Mouse (Mus musculus) G1E (cell line): ENCODE data around the gene Trove2.

Experiments used
- CTCF ChIP-seq: IDR thresholded peaks from 2 replicates; pipeline ENCODE4 v1.5.1; 2012; ENCODE audit warnings: low read depth, low read length, inconsistent platforms, mixed read lengths
- GATA2 ChIP-seq: IDR thresholded peaks from 2 replicates; pipeline ENCODE4 v1.6.1; 2012; ENCODE audit warnings: low read depth, low read length, inconsistent platforms, borderline replicate concordance

DNA sequence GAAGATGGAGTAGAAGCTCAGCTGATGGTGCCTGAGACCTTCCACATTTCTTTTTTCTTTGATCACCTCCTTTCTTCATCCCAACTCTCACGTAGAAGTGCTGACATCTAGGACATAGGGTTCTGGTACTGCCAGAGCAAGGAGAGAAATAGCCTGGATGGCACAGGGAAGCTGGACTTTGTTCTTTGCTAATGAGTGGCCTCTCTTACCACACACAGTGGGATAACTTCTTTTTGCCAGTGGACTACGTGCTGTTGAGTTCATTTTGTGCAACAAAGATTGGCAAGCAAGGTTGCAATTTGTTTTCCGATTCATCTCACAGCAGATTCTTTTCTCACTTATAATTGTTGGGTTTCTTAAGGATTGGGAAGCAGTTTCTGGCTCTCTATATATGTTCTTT lies 45.8 kb upstream of the Trove2 start:
- no peak for TF ChIP-seq CTCF
- TF ChIP-seq GATA2, result no peak
